Mouse (Mus musculus): ENCODE results near the gene Speer4e. TPM values are rescaled to one million over a fixed set of nuclear protein-coding genes. Genes with fewer than 3 reads are reported as not detected.

The Speer4e gene
- polyA plus RNA-seq (2012; ENCODE audit: low replicate concordance) = not detected in 2 replicates

DNA sequence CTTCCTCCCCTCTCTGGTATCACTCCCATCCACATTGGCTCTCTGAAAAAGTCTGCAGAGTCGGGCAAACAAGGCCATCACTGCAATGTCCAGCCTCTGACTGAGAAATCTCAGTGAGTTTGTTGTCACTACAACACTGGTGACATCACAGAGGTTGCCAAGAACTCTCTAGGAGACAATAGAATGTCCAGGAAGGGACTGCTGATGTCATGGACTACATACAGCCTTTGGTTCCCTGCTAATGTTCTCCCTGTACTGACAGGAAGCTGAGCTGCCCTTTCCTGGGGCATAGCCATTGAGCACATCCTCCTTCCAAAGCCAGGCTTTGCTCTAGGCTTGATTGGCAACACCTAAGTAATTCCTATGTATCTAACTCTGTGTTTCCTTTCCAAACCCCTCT is at the start of gene Speer4e:
Speer4e (minus strand) TSS at position 101 of the 400 bp plus-strand sequence.

DNA sequence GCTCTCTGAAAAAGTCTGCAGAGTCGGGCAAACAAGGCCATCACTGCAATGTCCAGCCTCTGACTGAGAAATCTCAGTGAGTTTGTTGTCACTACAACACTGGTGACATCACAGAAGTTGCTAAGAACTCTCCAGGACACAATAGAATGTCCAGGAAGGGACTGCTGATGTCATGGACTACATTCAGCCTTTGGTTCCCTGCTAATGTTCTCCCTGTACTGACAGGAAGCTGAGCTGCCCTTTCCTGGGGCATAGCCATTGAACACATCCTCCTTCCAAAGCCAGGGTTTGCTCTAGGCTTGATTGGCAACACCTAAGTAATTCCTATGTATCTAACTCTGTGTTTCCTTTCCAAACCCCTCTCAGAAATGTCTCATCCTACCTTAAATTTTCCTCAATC is 40.6 kb upstream of the Speer4e start, which contains the start of gene Gm10354:
Gm10354 (minus strand) TSS at position 101 of the 400 bp plus-strand sequence.

DNA sequence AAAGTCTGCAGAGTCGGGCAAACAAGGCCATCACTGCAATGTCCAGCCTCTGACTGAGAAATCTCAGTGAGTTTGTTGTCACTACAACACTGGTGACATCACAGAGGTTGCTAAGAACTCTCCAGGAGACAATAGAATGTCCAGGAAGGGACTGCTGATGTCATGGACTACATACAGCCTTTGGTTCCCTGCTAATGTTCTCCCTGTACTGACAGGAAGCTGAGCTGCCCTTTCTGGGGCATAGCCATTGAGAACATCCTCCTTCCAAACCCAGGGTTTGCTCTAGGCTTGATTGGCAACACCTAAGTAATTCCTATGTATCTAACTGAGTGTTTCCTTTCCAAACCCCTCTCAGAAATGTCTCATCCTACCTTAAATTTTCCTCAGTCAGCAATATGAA is 23.4 kb downstream of the Speer4e start, which contains the start of gene Gm9758:
Gm9758 (minus strand) TSS at position 101 of the 400 bp plus-strand sequence.

Other genes with a start within 250 kb of the Speer4e start
- gene Gm9758, start 23.5 kb downstream of the Speer4e start, polyA plus RNA-seq (2012; ENCODE audit: low replicate concordance) = not detected in 2 replicates
- not detected in 2 replicates for gene Gm10354, start 40.5 kb upstream of the Speer4e start, polyA plus RNA-seq (2012; ENCODE audit: low replicate concordance)
- gene Gm17019, start 94.6 kb upstream of the Speer4e start, polyA plus RNA-seq (2012; ENCODE audit: low replicate concordance) = not detected in 2 replicates